Comparison of ENCODE assay signal across 8 mouse cellular contexts in the genomic region with DNA sequence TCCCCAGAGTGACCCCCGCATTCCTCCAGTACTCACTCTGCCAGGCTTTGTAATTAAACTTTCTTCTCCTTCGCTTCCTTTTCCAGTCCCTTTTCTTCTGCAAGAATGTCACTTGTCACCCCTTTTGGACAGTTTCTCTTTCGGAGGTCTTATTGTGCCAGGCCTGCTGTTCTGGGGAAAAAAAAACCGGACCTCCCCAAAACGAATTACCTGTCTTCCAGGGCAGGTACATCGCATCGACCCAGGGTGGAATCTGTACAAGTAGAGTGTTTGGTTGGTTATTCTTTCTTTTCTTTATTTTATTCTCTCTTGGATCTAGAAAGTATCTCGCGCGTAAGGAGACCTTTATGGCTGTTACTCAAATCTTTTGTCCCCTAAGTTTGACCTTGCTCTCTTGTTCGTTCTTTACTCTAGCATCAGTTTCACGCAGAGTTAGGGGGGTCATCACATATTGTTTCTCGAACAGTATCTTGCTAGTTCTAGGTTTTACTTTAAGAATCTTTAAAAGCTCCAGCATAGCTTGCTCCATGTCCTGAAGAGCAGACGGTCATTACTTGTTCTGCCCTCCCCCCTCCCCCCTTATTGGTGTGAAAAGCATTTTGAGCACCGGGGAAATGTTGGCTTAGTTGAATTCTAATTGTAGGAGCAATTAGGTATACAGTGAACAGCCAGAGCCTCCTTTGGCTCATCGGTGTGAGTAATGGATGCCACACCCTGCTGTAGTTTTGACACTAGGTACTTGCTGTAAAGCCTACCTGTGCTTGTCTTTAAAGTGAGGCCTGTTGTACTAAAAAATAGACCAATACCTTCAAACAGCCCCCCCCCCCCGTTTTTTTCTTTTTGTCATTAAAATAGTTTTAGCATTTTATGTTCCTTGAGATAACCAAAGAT. TPM values are rescaled to one million over a fixed set of nuclear protein-coding genes. Genes with fewer than 3 reads are reported as not detected.
A peak's percentile ranks its signal among the peaks of the same experiment; 100 is the strongest.
DNase-seq lines count a peak whose midpoint lies in the region; ATAC-seq and TF ChIP-seq lines count a peak whose summit lies in the region.

No protein-coding gene starts in this region.

- TF ChIP-seq POLR2A in kidney, adult 2 months (IDR thresholded peaks at IDR 0.05; ENCODE audit: low read depth, low read length), result no peak
- no peak for TF ChIP-seq POLR2A in MEL (IDR thresholded peaks at IDR 0.05; ENCODE audit: control insufficient read depth in 1 of 2, insufficient read depth in 1 of 2, low read depth in 1 of 2, low read length in 2 of 2, poor library complexity in 1 of 2)

- H3K9me3 ChIP-seq in MEL (replicated peaks; ENCODE audit: insufficient read depth, low read length), result no peaks in the 10 kb centered on the region
- H3K9me3 ChIP-seq in forebrain, embryonic 16.5 days (ENCODE audit: control insufficient read depth, low read length), result no peaks in the 10 kb centered on the region
- no peaks in the 10 kb centered on the region for H3K9me3 ChIP-seq in liver, embryonic 16.5 days (replicated peaks; ENCODE audit: control insufficient read depth, low read length)

- peaks cover 40% of the 10 kb centered on the region for H3K79me2 ChIP-seq in MEL (ENCODE audit: control insufficient read depth, insufficient read depth, low read length, poor library complexity)

- peak overlapping the region; percentile 81 for H3K4me2 ChIP-seq in forebrain, embryonic 16.5 days (ENCODE audit: low read length)
- H3K4me2 ChIP-seq in liver, embryonic 16.5 days (ENCODE audit: low read depth, low read length), result peak overlapping the region; percentile 45

- H3K9ac ChIP-seq in MEL (ENCODE audit: control insufficient read depth, low read depth, low read length, poor library complexity, severe bottlenecking), result peak overlapping the region; percentile 95
- peak overlapping the region; percentile 80 for H3K9ac ChIP-seq in forebrain, embryonic 16.5 days (replicated peaks; ENCODE audit: low read depth, low read length)
- peak overlapping the region; percentile 93 for H3K9ac ChIP-seq in liver, embryonic 16.5 days (ENCODE audit: low read depth, low read length)

- H3K4me3 ChIP-seq in kidney, adult 2 months (ENCODE audit: insufficient read depth, low read depth, low read length), result peak overlapping the region; percentile 62
- H3K4me3 ChIP-seq in MEL (ENCODE audit: control insufficient read depth in 1 of 2, insufficient read depth in 1 of 2, low read depth in 2 of 2, low read length in 2 of 2), result peak overlapping the region; percentile 83 to 99
- H3K4me3 ChIP-seq in forebrain, embryonic 16.5 days (replicated peaks; ENCODE audit: low read length), result peak overlapping the region; percentile 77
- H3K4me3 ChIP-seq in liver, embryonic 16.5 days (ENCODE audit: low read depth, low read length), result peak overlapping the region; percentile 95

- no peak for TF ChIP-seq CTCF in kidney, adult 2 months (conservative IDR thresholded peaks at IDR 0.05; ENCODE audit: insufficient read depth, insufficient read length, low read depth, low read length)
- no peak for TF ChIP-seq CTCF in MEL (IDR thresholded peaks at IDR 0.05 in 2 of 3, conservative IDR thresholded peaks at IDR 0.05 in 1 of 3; ENCODE audit: control insufficient read depth in 1 of 3, insufficient read depth in 1 of 3, low read depth in 2 of 3, low read length in 3 of 3, poor library complexity in 1 of 3, severe bottlenecking in 1 of 3)

- TF ChIP-seq RAD21 in MEL (IDR thresholded peaks at IDR 0.05; ENCODE audit: low read depth, low read length), result no peak

- TF ChIP-seq EP300 in MEL (IDR thresholded peaks at IDR 0.05; ENCODE audit: low read depth in 1 of 2, low read length in 2 of 2), result no peak

- peak overlapping the region; percentile 44 for H3K27ac ChIP-seq in kidney, adult 2 months (ENCODE audit: insufficient read depth, low read depth, low read length)
- H3K27ac ChIP-seq in MEL (ENCODE audit: control insufficient read depth, low read depth, low read length), result peak overlapping the region; percentile 57
- no peak overlapping the region for H3K27ac ChIP-seq in forebrain, embryonic 16.5 days (ENCODE audit: low read length)
- H3K27ac ChIP-seq in liver, embryonic 16.5 days (ENCODE audit: low read length), result peak overlapping the region; percentile 91

- 2% methylated on average over 17 of the region's 17 CpGs for WGBS in kidney, adult 2 months
- WGBS in forebrain, embryonic 16.5 days, result 2% methylated on average over 17 of the region's 17 CpGs
- under 1% methylated on average over 17 of the region's 17 CpGs for WGBS in liver, embryonic 16.5 days (ENCODE audit: insufficient replicate concordance)

- no peaks in the 10 kb centered on the region for H3K27me3 ChIP-seq in kidney, adult 2 months (replicated peaks; ENCODE audit: control insufficient read depth, insufficient read depth, low read length)
- H3K27me3 ChIP-seq in MEL (ENCODE audit: control insufficient read depth in 1 of 2, insufficient read depth in 2 of 2, low read length in 2 of 2), result no peaks in the 10 kb centered on the region
- no peaks in the 10 kb centered on the region for H3K27me3 ChIP-seq in forebrain, embryonic 16.5 days (replicated peaks; ENCODE audit: control insufficient read depth, insufficient read depth, low read length)
- no peaks in the 10 kb centered on the region for H3K27me3 ChIP-seq in liver, embryonic 16.5 days (ENCODE audit: control insufficient read depth, insufficient read depth, low read depth, low read length)

- peaks cover 17% of the 10 kb centered on the region for H3K4me1 ChIP-seq in kidney, adult 2 months (ENCODE audit: control insufficient read depth, insufficient read depth, low read length)
- H3K4me1 ChIP-seq in MEL (ENCODE audit: control insufficient read depth in 1 of 2, insufficient read depth in 2 of 2, low read length in 2 of 2), result peaks cover 12 to 13% of the 10 kb centered on the region in 2 experiments
- H3K4me1 ChIP-seq in forebrain, embryonic 16.5 days (replicated peaks; ENCODE audit: control insufficient read depth, insufficient read depth, low read length), result peaks cover 18% of the 10 kb centered on the region
- H3K4me1 ChIP-seq in liver, embryonic 16.5 days (ENCODE audit: control insufficient read depth, low read depth, low read length), result peaks cover 25% of the 10 kb centered on the region

- no peak for ATAC-seq in forebrain, embryonic 16.5 days
- no peak for ATAC-seq in liver, embryonic 16.5 days (ENCODE audit: low read depth)
- ATAC-seq in granulocyte monocyte progenitor cell, adult 5-6 weeks (replicated peaks; ENCODE audit: poor library complexity, severe bottlenecking), result no peak

- H3K36me3 ChIP-seq in kidney, adult 2 months (ENCODE audit: control insufficient read depth, insufficient read depth, low read length), result no peaks in the 10 kb centered on the region
- H3K36me3 ChIP-seq in MEL (ENCODE audit: control insufficient read depth in 1 of 2, insufficient read depth in 2 of 2, low read length in 2 of 2), result peaks cover 0 to 19% of the 10 kb centered on the region in 2 experiments; a peak in 2 of 4 replicates
- no peaks in the 10 kb centered on the region for H3K36me3 ChIP-seq in forebrain, embryonic 16.5 days (ENCODE audit: control insufficient read depth, insufficient read depth)
- H3K36me3 ChIP-seq in liver, embryonic 16.5 days (ENCODE audit: control insufficient read depth, insufficient read depth), result no peaks in the 10 kb centered on the region

- no peak for DNase-seq in kidney, adult 2 months
- DNase-seq in kidney, postnatal 14 days, result no peak
- DNase-seq in MEL (ENCODE audit: low read depth, low spot score), result peak; percentile 55
- no peak for DNase-seq in frontal cortex, postnatal 10 days (ENCODE audit: low spot score in 2 of 2)
- no peak for DNase-seq in adrenal gland, postnatal 14 days

TF ChIP-seq in MEL, 35 proteins besides CTCF, POLR2A, EP300 and RAD21:
- TF ChIP-seq GABPA (IDR thresholded peaks at IDR 0.05; ENCODE audit: low read depth, low read length) (no peak), MXI1 (IDR thresholded peaks at IDR 0.05; ENCODE audit: low read depth, low read length) (no peak), TAL1 (IDR thresholded peaks at IDR 0.05; ENCODE audit: low read length) (no peak), GATA1 (IDR thresholded peaks at IDR 0.05; ENCODE audit: low read depth, low read length) (no peak), HCFC1 (IDR thresholded peaks at IDR 0.05; ENCODE audit: low read depth, low read length) (no peak), MEF2A (IDR thresholded peaks at IDR 0.05; ENCODE audit: extremely low read depth, insufficient replicate concordance, low read depth, low read length, poor library complexity, severe bottlenecking) (no peak), USF1 (IDR thresholded peaks at IDR 0.05; ENCODE audit: low read depth, low read length) (no peak), SIN3A (IDR thresholded peaks at IDR 0.05; ENCODE audit: low read length) (no peak; the same call in 1 of the 2 replicates), MAX (IDR thresholded peaks at IDR 0.05; ENCODE audit: low read length) (no peak; the same call in 1 of the 2 replicates)
TF ChIP-seq in MEL: peak in this region for 0.

RNA-seq across cellular contexts. Expression of a gene that starts 1.1 kb away (rescaled TPM):
- polyA plus RNA-seq in kidney, adult 2 months (2012; rRNA removed), result 15.1 and 15.2 TPM in 2 replicates
- 45.5 and 45.6 TPM in 2 replicates for total RNA-seq in MEL (2012; rRNA removed)
- polyA plus RNA-seq in MEL (2012; ENCODE audit: insufficient read depth in 1 of 2, insufficient read length in 2 of 2, low read depth in 1 of 2, low replicate concordance in 2 of 2, missing spikeins in 1 of 2), result 10 to 100 TPM in 1 of 2 experiments, not detected in 1; 43.0 TPM
- 10.9 and 11.2 TPM in 2 replicates for polyA plus RNA-seq in forebrain, embryonic 16.5 days (2015; fragmentation: Nextera tagmentation; extraction: Ambion mirVana)
- polyA plus RNA-seq in liver, embryonic 16.5 days (2015; fragmentation: Nextera tagmentation; extraction: Ambion mirVana), result 18.3 and 25.5 TPM in 2 replicates
- 55.8 and 56.4 TPM in 2 replicates for total RNA-seq in adrenal gland, postnatal 14 days (2021)
- total RNA-seq in granulocyte monocyte progenitor cell, adult 5-6 weeks (2014; fragmentation: Nextera tagmentation), result 51.3 and 67.2 TPM in 2 replicates
- total RNA-seq in granulocyte monocyte progenitor cell, adult 5-6 weeks (2017), result 82.0 and 86.3 TPM in 2 replicates
